Mouse (Mus musculus) urinary bladder, postnatal 25 days (tissue): ENCODE measurements around the gene Gadd45gip1.

Experiments
- DNase-seq: peaks from one replicate; pipeline ENCODE4 v3.0.0; 2022; ENCODE audit warnings: low spot score

Gadd45gip1 gene

DNA sequence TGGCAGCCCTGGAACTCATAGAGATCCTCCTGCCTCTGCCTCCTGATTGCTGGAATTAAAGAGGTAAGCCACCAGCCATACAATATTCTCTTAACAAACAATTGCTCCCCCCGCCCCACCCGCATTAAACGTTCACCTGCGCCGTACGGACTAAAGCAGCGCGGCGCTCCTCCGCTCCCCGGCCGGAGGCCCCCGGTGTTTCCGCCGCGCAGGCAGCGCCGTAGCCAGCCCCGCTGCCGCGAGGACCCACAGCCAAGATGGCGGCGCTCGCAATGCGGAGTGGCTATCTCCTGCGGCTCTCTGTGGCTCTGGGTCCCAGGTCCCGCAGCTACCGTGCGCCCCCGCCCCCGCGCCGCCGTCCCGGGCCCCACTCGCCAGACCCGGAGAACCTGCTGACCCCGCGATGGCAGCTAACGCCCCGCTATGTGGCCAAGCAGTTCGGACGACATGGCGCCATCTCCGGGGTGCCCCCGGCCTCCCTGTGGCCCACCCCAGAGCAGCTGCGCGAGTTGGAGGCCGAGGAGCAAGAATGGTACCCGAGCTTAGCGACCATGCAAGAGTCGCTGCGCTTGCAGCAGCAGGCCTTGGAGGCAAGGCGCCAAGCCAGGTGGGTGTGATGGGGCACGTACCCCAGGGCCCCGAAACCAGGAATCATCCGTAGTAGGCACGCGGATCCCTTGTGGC lies 854 bp downstream of the Gadd45gip1 start:
- DNase-seq: peak; percentile 83

DNA sequence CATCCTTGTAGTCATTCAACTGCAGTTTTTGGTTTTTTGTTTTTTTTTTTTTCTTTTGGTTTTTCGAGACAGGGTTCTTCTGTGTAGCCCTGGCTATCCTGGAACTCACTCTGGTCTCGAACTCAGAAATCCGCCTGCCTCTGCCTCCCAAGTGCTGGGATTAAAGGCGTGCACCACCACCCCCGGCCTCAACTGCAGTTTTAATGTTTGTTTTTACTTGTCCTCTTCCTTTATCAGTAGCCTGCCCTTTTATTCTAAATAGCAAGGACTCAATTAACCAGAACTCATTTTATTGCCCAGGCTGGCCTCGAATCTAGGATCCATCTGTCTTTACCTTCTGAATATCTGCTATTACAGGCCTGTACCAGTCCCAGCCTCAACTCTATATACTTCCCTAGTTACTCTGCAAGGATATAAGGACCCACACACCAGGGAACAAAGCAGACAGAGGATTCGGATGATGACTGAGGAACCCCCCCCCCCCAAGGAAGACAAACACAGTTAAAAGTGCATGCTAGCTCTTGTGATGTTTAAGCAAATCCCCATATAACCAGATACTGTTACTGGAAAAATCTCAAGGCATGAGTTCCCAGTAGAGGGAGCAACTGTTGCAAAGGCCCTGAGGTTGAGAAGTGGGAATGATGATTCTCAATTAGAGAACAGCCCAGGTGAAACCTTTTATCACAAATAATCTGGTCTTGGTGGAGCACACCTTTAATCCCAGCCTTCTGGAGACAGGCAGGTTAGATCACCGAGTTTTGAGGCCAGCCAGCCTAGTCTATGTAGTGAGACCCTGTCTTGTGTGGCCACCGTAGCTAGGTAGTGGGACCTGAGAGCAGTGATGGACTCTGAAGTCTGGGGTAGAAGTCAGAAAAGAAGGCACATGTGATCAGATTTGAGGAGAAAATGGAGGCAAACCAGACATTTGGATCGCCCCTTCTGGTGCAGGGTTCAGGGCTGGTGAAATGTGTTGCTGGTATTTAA lies 1.7 kb downstream of the Gadd45gip1 start:
- no peak for DNase-seq

DNA sequence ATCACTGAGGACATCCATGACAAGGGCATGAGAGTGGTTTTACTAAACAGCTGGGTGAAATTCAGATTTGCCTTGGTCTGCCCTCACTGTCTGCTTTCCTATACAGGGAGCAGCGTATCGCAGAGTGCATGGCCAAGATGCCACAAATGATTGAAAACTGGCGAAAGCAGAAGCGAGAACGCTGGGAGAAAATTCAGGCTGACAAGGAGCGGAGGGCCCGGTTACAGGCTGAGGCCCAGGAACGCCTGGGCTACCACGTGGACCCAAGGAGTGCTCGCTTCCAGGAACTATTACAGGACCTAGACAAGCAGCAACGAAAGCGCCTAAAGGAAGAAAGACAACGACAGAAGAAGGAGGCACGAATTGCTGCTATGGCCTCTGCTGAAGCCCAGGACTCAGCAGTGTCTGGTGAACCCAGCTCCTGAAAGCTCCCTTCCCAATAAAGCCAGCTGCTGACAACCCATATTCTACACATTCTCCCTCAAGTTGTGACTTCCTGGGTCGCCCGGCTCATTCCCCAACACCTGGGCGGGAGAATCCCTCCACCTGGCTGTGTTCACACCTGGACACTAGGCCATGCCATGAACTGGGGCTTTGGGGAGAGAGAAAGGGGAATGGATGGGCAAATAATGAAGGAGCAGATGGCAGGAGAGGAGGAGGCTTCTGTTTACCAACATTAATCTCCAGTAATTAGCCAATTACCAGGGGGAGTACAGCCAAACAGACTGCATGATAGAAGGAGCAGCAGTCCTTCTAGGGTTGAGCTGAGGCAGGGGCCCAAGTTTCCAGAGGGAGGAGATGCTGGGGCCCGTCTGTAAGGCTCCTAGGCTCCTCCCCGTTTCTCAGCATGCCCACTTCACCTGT lies 2.9 kb downstream of the Gadd45gip1 start:
- no peak for DNase-seq

DNA sequence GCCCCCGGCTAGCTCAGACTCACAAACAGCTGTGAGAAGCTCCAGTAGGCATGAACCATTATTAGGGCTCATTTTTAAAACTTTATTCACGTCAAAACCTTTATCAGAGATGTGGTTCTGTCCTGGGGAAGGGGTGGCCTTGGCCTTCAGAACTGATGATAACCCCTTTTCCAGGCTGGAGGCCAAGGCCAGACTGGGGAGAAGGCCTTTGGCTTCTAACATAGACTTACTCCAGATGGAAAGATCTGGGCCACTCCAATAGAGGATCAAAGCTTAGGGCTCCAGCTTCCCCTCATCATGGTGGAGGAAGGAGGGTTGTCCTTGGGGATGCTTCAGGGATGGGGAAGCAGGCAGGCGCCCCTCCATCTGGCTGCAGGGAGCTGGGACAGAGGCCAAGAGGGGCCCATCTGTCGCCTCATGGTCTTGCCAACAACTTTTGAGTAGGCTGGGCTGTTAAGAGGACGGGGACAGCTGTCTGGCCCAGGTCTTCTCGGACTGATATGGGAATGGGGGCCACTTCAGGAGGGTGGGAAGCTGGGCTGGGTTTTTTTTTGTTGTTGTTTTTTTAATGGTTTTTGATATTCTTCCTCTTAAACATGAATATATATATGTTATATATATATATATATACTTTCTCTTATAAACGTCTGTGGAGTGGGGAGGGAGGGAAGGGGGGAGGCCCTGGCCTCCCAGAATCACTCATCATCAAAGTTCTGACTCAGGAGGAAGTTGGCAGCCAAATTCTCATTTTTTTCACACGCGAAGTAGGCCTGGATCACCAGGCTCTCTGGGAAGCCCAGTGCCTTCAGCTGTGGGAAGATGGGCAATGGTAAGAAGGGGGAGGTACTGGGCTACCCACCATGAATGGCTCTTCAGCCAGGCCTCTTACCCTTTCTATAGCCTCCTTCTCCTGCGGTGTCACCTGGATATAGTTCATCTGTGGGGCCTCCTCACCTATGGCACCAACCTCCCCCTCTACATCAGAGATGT lies 3.8 kb downstream of the Gadd45gip1 start:
- no peak for DNase-seq

DNA sequence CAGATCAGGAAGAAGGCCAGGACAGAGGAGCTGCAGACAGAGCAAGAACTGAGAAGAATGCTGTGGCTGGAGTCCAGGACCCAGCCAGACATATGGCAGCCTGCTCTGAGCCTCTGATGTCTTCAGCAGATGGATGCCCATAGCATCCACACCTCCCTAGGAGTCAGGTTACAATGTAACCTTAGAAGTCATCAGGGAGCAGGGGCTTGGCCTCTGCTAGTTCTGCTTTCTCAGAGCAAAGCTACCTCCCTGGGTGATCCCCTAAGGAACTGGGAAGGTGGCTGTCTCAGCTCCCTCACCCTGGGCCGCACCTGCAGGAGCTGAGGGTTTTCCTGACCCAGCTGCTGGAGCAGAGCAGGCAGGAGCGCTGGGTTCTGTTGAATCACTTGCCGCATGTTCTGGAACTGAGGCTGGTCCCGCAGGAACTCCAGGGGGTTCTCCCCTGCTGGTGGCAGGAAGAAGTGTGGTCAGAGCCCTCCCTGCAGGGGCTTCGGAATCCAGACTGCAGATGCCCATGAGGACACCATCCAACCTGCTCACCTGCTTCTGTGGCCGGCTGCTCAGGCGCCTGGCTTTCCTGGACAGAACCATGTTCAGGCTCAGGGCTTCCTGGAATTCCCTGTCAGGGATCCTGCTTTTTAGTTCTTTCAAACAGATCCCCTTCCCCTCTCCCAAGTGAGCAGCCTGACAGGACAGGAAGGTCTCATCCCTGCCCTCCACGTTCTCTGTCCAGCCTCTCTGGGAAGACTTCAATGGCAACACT lies 6.0 kb downstream of the Gadd45gip1 start:
- DNase-seq: no peak

DNA sequence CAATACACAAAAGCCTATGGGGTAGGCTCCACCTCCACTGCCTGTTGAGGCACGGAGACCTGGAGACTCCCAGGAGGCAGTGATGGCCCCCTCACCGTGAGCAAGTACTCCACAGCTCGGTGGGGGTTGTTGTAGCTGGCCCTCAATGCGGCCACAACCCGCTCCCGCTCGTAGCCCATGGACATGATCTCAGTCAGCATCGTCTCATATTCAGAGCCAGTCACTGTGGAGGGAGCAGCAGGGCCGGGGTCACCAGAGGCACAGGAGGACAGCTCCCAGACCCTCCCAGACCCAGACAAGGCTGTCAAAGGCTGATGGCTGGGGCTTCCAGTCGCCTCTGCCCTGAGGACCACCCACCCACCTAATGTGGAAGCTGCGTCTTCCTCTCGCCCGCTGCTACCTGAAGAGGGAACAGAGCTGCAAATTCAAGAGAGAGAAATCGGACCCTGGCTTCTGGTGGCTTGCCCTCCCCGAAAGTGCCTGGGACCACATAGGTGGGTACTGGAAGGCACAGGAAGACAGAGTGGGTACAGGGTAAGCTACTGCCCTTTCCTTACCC lies 6.7 kb downstream of the Gadd45gip1 start:
- DNase-seq: no peak

DNA sequence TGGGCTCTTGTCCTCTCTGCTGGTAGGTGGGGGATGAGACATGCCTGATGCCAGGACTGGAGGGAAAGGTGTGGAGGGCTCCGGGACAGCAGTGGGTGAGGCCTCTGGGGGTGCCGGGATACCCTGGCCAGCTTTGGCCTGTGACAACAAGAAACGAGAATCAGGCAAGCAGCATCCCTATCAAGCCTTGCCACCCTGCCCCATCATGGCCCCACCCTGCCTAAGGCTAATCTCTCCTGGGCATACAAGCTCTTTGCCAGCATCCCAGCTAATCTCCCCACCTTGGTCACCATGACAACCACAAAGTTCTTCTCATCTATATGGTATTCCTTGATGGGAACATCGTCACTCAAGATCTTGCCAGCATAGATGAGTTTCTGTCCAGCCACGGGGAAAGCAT lies 7.2 kb downstream of the Gadd45gip1 start:
- DNase-seq: no peak

DNA sequence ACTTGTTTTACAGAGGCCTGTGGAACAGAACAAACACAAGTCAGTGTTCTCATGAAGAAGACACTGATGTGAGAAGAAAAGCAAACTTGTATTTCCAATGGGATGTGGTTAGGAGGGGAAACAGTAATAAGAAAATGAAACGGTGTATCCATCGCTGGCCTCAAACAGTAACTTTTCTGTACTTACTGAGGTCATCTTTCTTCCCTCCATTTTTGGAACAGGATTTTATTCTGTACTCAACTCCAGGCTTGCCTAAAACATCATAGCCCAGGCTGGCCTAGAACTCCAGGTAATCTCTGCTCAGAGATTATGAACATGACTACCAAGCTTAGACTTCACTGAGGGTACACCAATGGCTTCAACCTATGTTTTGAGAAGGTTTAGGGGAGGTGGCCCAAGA lies 8.1 kb downstream of the Gadd45gip1 start:
- no peak for DNase-seq

DNA sequence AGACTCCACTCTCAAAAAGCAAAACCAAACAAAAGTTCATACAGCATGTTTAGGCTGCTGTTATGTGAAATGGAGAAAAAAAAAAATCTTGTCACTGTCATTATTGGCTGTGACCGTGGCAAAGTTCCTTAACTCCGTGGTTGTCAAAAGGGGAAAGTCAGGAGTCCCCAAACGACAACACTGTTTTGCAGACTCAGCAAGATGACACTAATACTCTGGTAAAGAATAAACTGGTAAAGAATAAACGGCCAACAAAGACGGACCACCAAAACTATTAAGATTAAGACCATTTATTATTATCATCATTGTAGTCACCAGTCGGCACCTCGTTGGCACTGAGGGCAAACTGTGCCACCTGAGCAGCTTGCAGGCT lies 8.5 kb downstream of the Gadd45gip1 start:
- no peak for DNase-seq

DNA sequence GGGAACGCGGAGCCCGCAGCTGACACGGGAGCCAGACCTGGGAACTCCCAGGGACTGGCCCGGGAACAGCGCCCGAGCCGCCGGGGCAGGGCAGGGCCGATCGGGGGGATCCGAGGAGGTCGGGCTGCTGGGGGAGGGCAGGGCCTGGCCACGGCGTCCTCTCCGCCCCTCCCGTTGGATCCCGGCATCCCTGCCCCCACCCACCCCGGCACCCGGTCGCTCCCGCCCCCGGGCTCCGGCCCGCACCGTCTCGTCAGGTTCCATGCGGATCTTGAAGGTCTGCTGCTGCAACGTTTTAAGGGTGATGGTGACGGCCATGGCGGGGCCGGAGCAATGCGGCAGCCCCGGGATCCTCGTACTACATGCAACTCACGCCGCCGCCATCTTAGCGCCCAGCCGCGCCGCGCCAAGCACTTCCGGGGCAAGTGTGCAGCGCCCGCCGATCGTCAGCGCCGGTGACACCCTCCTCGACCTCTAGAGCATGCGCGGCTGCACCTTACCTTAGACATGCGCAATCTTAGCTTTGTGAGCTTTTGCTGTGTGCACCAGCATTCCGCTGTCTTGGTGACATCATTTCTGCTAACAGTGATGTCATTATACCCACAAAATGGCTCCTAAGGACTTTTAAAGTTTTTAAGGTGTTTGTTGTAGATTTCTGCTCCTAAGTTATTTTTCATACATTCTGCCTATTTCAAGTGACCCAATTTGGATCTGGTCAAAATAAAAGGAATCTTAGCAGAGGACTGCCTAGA lies 9.1 kb downstream of the Gadd45gip1 start, which contains the start of gene Rad23a:
Rad23a (minus strand) TSS at position 418 of the 752 bp plus-strand sequence.
- DNase-seq: peak; percentile 86

DNA sequence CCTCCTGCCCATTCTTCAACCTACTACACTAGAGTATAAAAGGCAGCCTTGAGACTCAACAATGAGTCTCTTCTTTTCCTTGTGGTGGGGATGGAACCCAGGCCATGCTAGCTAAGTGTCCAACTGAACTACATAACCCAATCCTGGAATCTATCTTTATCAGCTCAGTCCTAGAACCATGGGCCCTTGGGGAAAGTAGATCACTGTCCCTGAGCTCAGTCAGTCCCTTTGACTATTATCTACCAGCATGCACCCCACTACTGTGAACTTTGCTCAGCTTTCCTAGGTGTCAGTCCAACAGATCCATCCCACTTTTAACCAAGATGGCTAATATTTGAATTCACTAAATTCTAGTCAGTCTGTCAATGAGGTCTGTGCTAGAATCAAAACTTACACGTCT lies 10.2 kb downstream of the Gadd45gip1 start:
- no peak for DNase-seq

DNA sequence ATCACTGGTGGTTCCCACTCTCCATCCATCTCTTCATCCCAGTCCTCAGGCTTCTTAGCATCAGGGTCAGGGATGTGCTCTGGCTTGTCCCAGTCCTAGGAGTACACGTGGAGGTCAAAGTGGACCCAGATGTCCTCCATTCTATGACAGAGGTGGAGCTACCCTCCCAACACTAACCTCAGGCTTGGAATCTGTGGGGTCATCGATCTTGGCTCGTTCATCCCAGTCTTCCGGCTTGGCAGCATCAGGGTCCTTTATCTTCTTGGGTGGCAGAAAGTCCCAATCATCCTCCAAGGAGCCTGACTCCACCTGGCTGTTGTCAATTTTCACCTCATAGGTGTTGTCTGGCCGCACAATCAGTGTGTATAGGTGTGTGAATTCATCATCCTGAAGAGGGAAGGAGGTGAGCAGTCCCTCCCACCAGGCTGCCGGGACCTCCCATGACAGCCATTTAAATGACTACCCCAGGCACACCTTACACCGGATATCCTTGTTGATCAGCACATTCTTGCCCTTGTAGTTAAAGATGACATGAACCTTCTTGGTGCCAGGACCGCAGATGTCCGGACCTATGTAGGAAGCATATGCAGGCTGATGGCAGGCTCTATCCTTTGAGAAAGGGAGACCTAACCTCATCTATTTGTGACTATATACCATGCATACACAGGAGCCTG lies 13.2 kb downstream of the Gadd45gip1 start:
- no peak for DNase-seq

DNA sequence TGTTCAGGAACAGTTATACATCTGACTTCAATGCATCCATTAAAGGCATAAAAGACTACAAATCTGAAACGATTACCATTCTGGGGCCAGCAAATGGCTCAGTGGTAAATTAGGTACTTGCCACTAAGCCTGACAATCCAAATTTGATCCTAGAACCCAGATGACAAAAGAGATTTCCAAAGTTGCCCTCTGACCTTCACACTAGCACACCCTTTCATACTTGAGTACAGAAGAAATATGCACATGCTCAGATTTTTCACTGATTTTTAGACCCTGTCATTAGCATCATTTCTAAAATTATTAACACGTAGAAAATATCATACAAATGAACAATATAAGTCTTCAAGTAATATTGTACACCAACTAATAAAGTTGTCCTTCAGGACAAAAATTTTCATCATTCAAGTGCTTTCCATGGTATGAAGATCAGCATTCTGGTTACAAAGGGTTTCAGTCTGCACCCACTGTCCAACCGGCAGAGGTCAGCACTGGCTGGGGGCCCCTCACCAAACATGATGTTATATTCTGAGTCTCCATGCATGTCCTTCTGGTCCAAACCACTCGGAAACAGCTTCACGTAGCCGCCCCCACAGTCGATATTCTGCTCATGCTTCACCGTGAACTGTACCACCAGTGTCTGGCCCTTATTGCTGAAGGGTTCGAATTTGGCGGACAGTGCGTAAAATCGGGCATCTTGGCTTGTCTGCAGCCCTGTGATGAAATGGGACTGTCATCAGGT lies 14.2 kb downstream of the Gadd45gip1 start:
- no peak for DNase-seq

DNA sequence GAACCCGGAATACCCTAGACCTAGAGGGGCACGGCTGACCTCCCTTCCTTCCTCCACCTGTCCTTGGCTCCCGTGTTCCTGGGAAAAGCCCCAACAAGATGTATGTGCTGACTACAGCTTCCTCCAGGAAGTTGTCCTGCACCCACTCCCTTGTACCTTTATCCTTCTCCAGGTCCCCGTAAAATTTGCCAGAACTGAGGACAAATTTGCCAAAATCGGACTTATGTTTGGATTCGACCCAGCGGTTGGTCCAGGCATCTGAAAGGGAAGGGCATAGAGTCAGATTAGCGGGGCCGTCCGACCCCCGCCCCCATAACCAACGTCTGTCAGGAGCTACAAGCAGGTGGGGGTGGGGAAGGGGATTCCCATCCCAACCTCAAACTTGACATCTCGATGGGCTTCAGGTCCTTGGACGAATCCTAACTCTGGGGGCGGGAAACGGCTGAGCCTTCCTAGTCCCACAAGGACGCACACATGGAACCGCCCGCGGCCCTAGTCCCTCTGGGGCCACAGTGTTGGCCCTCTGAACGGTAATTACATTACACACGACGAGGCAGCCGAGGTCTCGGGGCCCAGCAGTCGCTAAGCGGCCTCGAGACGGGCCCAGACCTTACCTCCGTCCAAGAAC lies 14.9 kb downstream of the Gadd45gip1 start:
- no peak for DNase-seq

DNA sequence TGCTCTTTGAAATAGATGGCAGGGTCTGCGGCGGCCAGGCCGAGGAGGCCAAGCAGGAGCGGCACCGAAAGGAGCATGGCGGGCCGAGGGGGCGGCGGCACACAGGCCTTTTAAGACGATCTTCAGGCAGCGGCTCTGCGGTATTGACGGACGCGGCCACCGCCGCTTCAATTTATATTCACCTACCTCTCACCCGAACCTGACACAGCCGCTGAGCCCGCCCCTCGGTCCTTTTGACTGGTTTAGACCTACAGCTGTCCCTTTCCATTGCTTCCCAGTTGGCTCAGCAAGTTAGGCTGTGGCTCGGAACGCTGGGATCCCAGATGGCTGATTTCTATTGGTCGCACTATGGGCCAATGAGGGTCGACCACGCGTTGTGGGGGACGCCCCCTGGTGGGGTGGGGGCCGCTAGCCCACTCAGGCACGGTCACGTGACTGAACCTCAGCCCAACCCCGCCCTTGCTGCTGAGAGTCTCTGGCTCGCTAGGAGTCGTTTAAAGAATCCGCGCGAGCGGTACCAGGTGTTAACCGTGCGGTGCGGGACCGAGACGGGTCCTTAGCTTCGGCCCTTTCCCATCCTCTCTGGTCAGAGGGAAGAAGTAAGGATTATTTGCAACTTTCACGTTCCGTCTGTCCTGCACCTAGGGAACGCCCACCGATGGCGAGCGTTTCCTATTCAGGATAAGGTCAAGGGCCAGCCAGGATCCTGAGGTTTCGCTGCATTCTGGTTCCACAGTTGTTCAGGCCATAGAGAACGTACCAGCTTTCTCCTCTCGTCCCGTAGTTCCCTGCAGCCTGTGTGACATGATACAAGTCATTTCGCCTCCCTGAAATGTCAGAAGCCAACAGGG lies 15.6 kb downstream of the Gadd45gip1 start, which contains the start of gene Calr:
Calr (minus strand) TSS at position 213 of the 851 bp plus-strand sequence.
- DNase-seq: peak; percentile 97

DNA sequence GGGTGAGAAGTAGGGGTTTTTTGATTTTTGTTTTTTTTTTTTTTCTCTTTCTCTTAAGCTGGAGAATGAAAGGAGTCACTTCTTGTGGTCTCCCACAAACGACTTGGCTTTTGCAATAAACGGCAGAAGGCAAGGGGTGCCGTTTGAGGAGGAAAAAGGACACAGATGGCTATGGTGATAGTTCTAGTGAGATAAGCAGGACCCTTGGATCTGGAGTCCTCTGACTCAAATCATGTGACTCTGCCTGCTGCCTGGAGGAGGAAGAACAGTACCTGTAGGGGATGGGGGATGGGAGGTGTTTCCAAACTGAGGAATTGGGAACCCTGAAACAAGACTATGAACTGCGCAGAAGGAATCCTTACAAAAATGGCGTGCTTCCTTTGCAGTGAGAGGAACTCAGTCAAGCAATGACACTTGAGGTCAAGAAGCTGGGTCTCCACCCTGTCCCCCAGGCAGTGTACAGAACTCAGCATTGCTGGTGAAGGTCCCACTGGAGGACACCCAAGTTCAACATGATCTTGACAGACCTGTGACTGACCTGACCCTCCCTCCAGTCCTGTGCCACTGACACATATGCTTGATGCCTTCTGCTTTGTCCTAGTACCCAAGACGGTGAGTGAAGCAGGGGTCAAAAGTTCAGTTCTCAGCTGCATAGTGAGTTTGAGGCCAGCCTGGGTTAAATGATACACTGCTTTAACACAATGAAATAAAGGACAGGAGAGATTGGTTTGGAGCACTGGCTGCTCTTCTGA lies 16.5 kb downstream of the Gadd45gip1 start:
- no peak for DNase-seq
